Mouse (Mus musculus) brown adipose tissue, adult 24 weeks (tissue): ENCODE results near the gene Slc34a3. TPM values are rescaled to one million over a fixed set of nuclear protein-coding genes. Genes with fewer than 3 reads are reported as not detected.

Experiments used
- H3K27ac ChIP-seq: fragments of 200-500 bp; replicated peaks from 2 replicates; pipeline ENCODE4 v1.5.1; 2012; ENCODE audit warnings: low read depth, mild to moderate bottlenecking, low read length
- H3K4me1 ChIP-seq: fragments of 200-500 bp; 2 replicates; pipeline ENCODE4 v1.6.1; 2012; ENCODE audit warnings: low read length, mixed read lengths; ENCODE audit not compliant: control insufficient read depth, insufficient read depth, insufficient read length
- H3K4me3 ChIP-seq: fragments of 200-500 bp; 2 replicates; pipeline ENCODE4 v1.5.1; 2012; ENCODE audit warnings: low read depth, mild to moderate bottlenecking, low read length, moderate library complexity; ENCODE audit not compliant: insufficient read depth
- polyA plus RNA-seq: library from polyadenylated mRNA; stranded (reverse); fragments of >200 nt; gene quantifications from 2 replicates; pipeline ENCODE4 v1.2.4, GENCODE M21; 2012; ENCODE audit not compliant: missing spikeins, insufficient read depth, insufficient read length

The Slc34a3 gene
- polyA plus RNA-seq = not detected in 2 replicates

GRCm38 (mm10) chr2:25234050-25234449, at the start of gene Slc34a3:
Gene Slc34a3 (minus strand): TSS chr2:25234364.
- H3K4me1 ChIP-seq = no peaks in the 10 kb centered on the region
- no peak within 1 kb of the TSS for H3K27ac ChIP-seq
- H3K4me3 ChIP-seq = no peak within 1 kb of the TSS

GRCm38 (mm10) chr2:25278928-25279882, 45.0 kb upstream of the Slc34a3 start:
- Histone ChIP-seq H3K4me3 (no peak overlapping the region), H3K27ac (no peak overlapping the region), H3K4me1 (no peaks in the 10 kb centered on the region)

GRCm38 (mm10) chr2:25273010-25273409, 38.8 kb upstream of the Slc34a3 start:
- H3K4me3 ChIP-seq = peak overlapping the region; percentile 79
- peaks cover 11% of the 10 kb centered on the region for H3K4me1 ChIP-seq
- no peak overlapping the region for H3K27ac ChIP-seq

GRCm38 (mm10) chr2:25272515-25272914, 38.4 kb upstream of the Slc34a3 start:
- H3K4me3 ChIP-seq = peak overlapping the region; percentile 79
- H3K27ac ChIP-seq = no peak overlapping the region
- peaks cover 11% of the 10 kb centered on the region for H3K4me1 ChIP-seq

GRCm38 (mm10) chr2:25271827-25272511, 37.8 kb upstream of the Slc34a3 start, which contains the start of the genes Ssna1 and Anapc2:
Gene Ssna1 (minus strand): TSS chr2:25272438.
Gene Anapc2 (plus strand): TSS chr2:25272478.
- peak within 1 kb of the TSS; percentile 88 for H3K4me3 ChIP-seq
- H3K4me1 ChIP-seq = peaks cover 15% of the 10 kb centered on the region
- H3K27ac ChIP-seq = peak within 1 kb of the TSS; percentile 30

- Histone ChIP-seq H3K4me3 (no peak overlapping the region), H3K4me1 (peaks cover 45% of the 10 kb centered on the region), H3K27ac (no peak overlapping the region)
These were observed 33.7 kb upstream of the Slc34a3 start for GRCm38 (mm10) chr2:25267746-25268309.

- Histone ChIP-seq H3K4me3 (no peak overlapping the region), H3K27ac (peak overlapping the region; percentile 15; the same call in 1 of the 2 replicates), H3K4me1 (peaks cover 44% of the 10 kb centered on the region)
These were observed 33.1 kb upstream of the Slc34a3 start for GRCm38 (mm10) chr2:25267241-25267640.

- H3K27ac ChIP-seq = peak overlapping the region; percentile 59
- H3K4me3 ChIP-seq = no peak overlapping the region
- H3K4me1 ChIP-seq = peaks cover 44% of the 10 kb centered on the region
These were observed 32.6 kb upstream of the Slc34a3 start for GRCm38 (mm10) chr2:25266720-25267119.

GRCm38 (mm10) chr2:25265897-25266656, 31.9 kb upstream of the Slc34a3 start:
- H3K4me1 ChIP-seq = peaks cover 38% of the 10 kb centered on the region
- peak overlapping the region; percentile 59 for H3K27ac ChIP-seq
- H3K4me3 ChIP-seq = no peak overlapping the region; the same call in 1 of the 2 replicates

- H3K4me1 ChIP-seq = peaks cover 37% of the 10 kb centered on the region
- no peak overlapping the region for H3K4me3 ChIP-seq
- no peak overlapping the region for H3K27ac ChIP-seq
These were observed 30.7 kb upstream of the Slc34a3 start for GRCm38 (mm10) chr2:25264851-25265250.

- Histone ChIP-seq H3K4me3 (no peak overlapping the region), H3K4me1 (peaks cover 37% of the 10 kb centered on the region), H3K27ac (no peak overlapping the region)
These were observed 30.1 kb upstream of the Slc34a3 start for GRCm38 (mm10) chr2:25264286-25264660.

- H3K27ac ChIP-seq = no peak overlapping the region
- H3K4me3 ChIP-seq = peak overlapping the region; percentile 63
- H3K4me1 ChIP-seq = peaks cover 37% of the 10 kb centered on the region
These were observed 29.6 kb upstream of the Slc34a3 start for GRCm38 (mm10) chr2:25263623-25264285.

- H3K4me3 ChIP-seq = peak overlapping the region; percentile 63
- peaks cover 37% of the 10 kb centered on the region for H3K4me1 ChIP-seq
- H3K27ac ChIP-seq = no peak overlapping the region
These were observed 28.8 kb upstream of the Slc34a3 start for GRCm38 (mm10) chr2:25262795-25263622.
